In genomic region chr19:34089011-34089680, GRCm38 (mm10) we compare ENCODE assay signal across 42 mouse cellular contexts. TPM values are rescaled to one million over a fixed set of nuclear protein-coding genes. Genes with fewer than 3 reads are reported as not detected.
DNase-seq lines count a peak whose midpoint lies in the region; ATAC-seq and TF ChIP-seq lines count a peak whose summit lies in the region.
"Had no signal": no experiment of that assay in that cellular context is flagged by ENCODE, and none has a peak within 500 bp of the region (broad histone marks: within the 10 kb centered on the region; RNA-seq: fewer than 3 reads in every experiment).

No protein-coding gene starts in this region.

- no peak overlapping the region for H3K4me2 ChIP-seq in hindbrain, postnatal 0 days (ENCODE audit: low read depth, low read length)
- no peak overlapping the region for H3K4me2 ChIP-seq in hindbrain, embryonic 14.5 days (replicated peaks)
- H3K4me2 ChIP-seq in kidney, embryonic 16.5 days (replicated peaks; ENCODE audit: low read depth, low read length): no peak overlapping the region
- H3K4me2 ChIP-seq: embryonic facial prominence, embryonic 13.5 days; forebrain, embryonic 15.5 days; heart, embryonic 12.5 days; hindbrain, embryonic 15.5 days; lung, embryonic 15.5 days; neural tube, embryonic 12.5 days had no signal

- TF ChIP-seq CTCF in hindbrain, postnatal 0 days (IDR thresholded peaks at IDR 0.05; ENCODE audit: low read depth): no peak

- H3K36me3 ChIP-seq in hindbrain, postnatal 0 days (ENCODE audit: insufficient read depth, low read length): no peaks in the 10 kb centered on the region
- H3K36me3 ChIP-seq in hindbrain, embryonic 14.5 days (replicated peaks; ENCODE audit: control insufficient read depth, insufficient read depth): no peaks in the 10 kb centered on the region
- H3K36me3 ChIP-seq in kidney, embryonic 16.5 days (ENCODE audit: insufficient read depth, low read length): no peaks in the 10 kb centered on the region
- H3K36me3 ChIP-seq: embryonic facial prominence, embryonic 13.5 days; forebrain, embryonic 10.5 days; forebrain, embryonic 15.5 days; heart, embryonic 12.5 days; hindbrain, embryonic 15.5 days; lung, embryonic 15.5 days; midbrain, embryonic 10.5 days; neural tube, embryonic 12.5 days had no signal

- H3K4me1 ChIP-seq in hindbrain, postnatal 0 days (ENCODE audit: insufficient read depth, low read length): no peaks in the 10 kb centered on the region
- no peaks in the 10 kb centered on the region for H3K4me1 ChIP-seq in hindbrain, embryonic 14.5 days (replicated peaks; ENCODE audit: control insufficient read depth, insufficient read depth, low read length)
- no peaks in the 10 kb centered on the region for H3K4me1 ChIP-seq in kidney, embryonic 16.5 days (ENCODE audit: insufficient read depth, low read length)
- H3K4me1 ChIP-seq: embryonic facial prominence, embryonic 13.5 days; forebrain, embryonic 10.5 days; forebrain, embryonic 15.5 days; heart, embryonic 12.5 days; hindbrain, embryonic 15.5 days; lung, embryonic 15.5 days; midbrain, embryonic 10.5 days; neural tube, embryonic 12.5 days had no signal

- peak; percentile 11 for DNase-seq in adrenal gland, postnatal 14 days
- no peak for DNase-seq in adrenal gland, adult 2 months
- peak; percentile 21 for DNase-seq in hindbrain, postnatal 0 days (ENCODE audit: low spot score)
- DNase-seq in hindbrain, embryonic 14.5 days (ENCODE audit: low spot score): no peak
- DNase-seq in kidney, adult 9 months: peak; percentile 63
- peak; percentile 29 to 42 for DNase-seq in kidney, postnatal 25 days
- DNase-seq in gastrocnemius, adult 18-20 months (ENCODE audit: low spot score): no peak
- DNase-seq: adrenal gland, postnatal 25 days; cerebellum, adult 18-20 months; gastrocnemius, adult 2 months; gastrocnemius, postnatal 36 days; layer of hippocampus, postnatal 36 days; liver; right cerebral cortex, adult 18-20 months; spleen, adult 18-20 months; thymus, postnatal 25 days had no signal

- H3K9ac ChIP-seq in hindbrain, postnatal 0 days (replicated peaks; ENCODE audit: low read length): no peak overlapping the region
- H3K9ac ChIP-seq in hindbrain, embryonic 14.5 days: no peak overlapping the region
- no peak overlapping the region for H3K9ac ChIP-seq in kidney, embryonic 16.5 days (replicated peaks; ENCODE audit: low read length)
- H3K9ac ChIP-seq: embryonic facial prominence, embryonic 13.5 days; forebrain, embryonic 15.5 days; heart, embryonic 12.5 days; hindbrain, embryonic 15.5 days; lung, embryonic 15.5 days; neural tube, embryonic 12.5 days had no signal

- H3K27me3 ChIP-seq in hindbrain, postnatal 0 days (ENCODE audit: insufficient read depth, low read length): no peaks in the 10 kb centered on the region
- H3K27me3 ChIP-seq in hindbrain, embryonic 14.5 days (ENCODE audit: control insufficient read depth, insufficient read depth, low read length): no peaks in the 10 kb centered on the region
- H3K27me3 ChIP-seq in kidney, embryonic 16.5 days (ENCODE audit: insufficient read depth, low read length): no peaks in the 10 kb centered on the region
- H3K27me3 ChIP-seq: CH12.LX; embryonic facial prominence, embryonic 13.5 days; forebrain, embryonic 15.5 days; heart, embryonic 12.5 days; hindbrain, embryonic 15.5 days; lung, embryonic 15.5 days; neural tube, embryonic 12.5 days; Patski had no signal

- ATAC-seq in hindbrain, postnatal 0 days: no peak
- ATAC-seq in hindbrain, embryonic 14.5 days (ENCODE audit: low FRiP score): no peak
- ATAC-seq in kidney, embryonic 16.5 days (ENCODE audit: low FRiP score, low TSS enrichment): no peak
- ATAC-seq: forebrain, embryonic 15.5 days; midbrain, embryonic 16.5 days; Patski had no signal

- 63% methylated on average over 3 of the region's 3 CpGs for WGBS in hindbrain, postnatal 0 days
- WGBS in hindbrain, embryonic 14.5 days: 86% methylated on average over 3 of the region's 3 CpGs
- 65% methylated on average over 3 of the region's 3 CpGs for WGBS in kidney, embryonic 16.5 days

- no peaks in the 10 kb centered on the region for H3K9me3 ChIP-seq in hindbrain, postnatal 0 days (ENCODE audit: low read length)
- H3K9me3 ChIP-seq in hindbrain, embryonic 14.5 days (ENCODE audit: control insufficient read depth, low read length): no peaks in the 10 kb centered on the region
- H3K9me3 ChIP-seq in kidney, embryonic 16.5 days (ENCODE audit: low read length): no peaks in the 10 kb centered on the region
- H3K9me3 ChIP-seq: embryonic facial prominence, embryonic 13.5 days; forebrain, embryonic 10.5 days; forebrain, embryonic 15.5 days; heart, embryonic 12.5 days; hindbrain, embryonic 15.5 days; lung, embryonic 15.5 days; midbrain, embryonic 10.5 days; neural tube, embryonic 12.5 days had no signal

- H3K27ac ChIP-seq in hindbrain, postnatal 0 days: no peak overlapping the region
- H3K27ac ChIP-seq in hindbrain, embryonic 14.5 days: no peak overlapping the region
- H3K27ac ChIP-seq in kidney, embryonic 16.5 days (ENCODE audit: low read length): no peak overlapping the region
- H3K27ac ChIP-seq: embryonic facial prominence, embryonic 13.5 days; forebrain, embryonic 10.5 days; forebrain, embryonic 15.5 days; gastrocnemius, adult 2 months; hindbrain, embryonic 15.5 days; lung, embryonic 15.5 days; midbrain, embryonic 10.5 days; neural tube, embryonic 12.5 days had no signal

- no peak overlapping the region for H3K4me3 ChIP-seq in hindbrain, postnatal 0 days (ENCODE audit: low read length)
- no peak overlapping the region for H3K4me3 ChIP-seq in hindbrain, embryonic 14.5 days (replicated peaks; ENCODE audit: low read length)
- H3K4me3 ChIP-seq in kidney, embryonic 16.5 days (ENCODE audit: low read length): no peak overlapping the region
- H3K4me3 ChIP-seq: embryonic facial prominence, embryonic 13.5 days; forebrain, embryonic 10.5 days; forebrain, embryonic 15.5 days; gastrocnemius, adult 2 months; heart, embryonic 12.5 days; hindbrain, embryonic 15.5 days; lung, embryonic 15.5 days; midbrain, embryonic 10.5 days; myocyte; neural tube, embryonic 12.5 days had no signal

RNA-seq across cellular contexts. Expression of gene Lipm, which starts 11.6 kb away (rescaled TPM):
- not detected in 2 replicates for total RNA-seq in adrenal gland, postnatal 14 days (2021)
- total RNA-seq in adrenal gland, adult 2 months (2021): not detected
- polyA plus RNA-seq in adrenal gland, adult 2 months (2012; rRNA removed): not detected in 2 replicates
- 0.16 TPM in 1 of 2 replicates, not detected in the other for total RNA-seq in hindbrain, postnatal 0 days (2014; rRNA removed)
- not detected in 2 replicates for polyA plus RNA-seq in hindbrain, postnatal 0 days (2015; fragmentation: Nextera tagmentation; extraction: Ambion mirVana)
- not detected in 2 replicates for polyA plus RNA-seq in hindbrain, embryonic 14.5 days (2014; fragmentation: Nextera tagmentation; extraction: Ambion mirVana)
- not detected in 2 replicates for polyA plus RNA-seq in kidney, embryonic 16.5 days (2015; fragmentation: Nextera tagmentation; extraction: Ambion mirVana)
- not detected for total RNA-seq in gastrocnemius, adult 18-20 months (2021)
- total RNA-seq: adrenal gland, postnatal 25 days; CH12.LX; common myeloid progenitor, adult 5-6 weeks; gastrocnemius, adult 2 months; gastrocnemius, postnatal 36 days; heart, adult 18-20 months; hematopoietic stem cell, adult 5-6 weeks; megakaryocyte progenitor cell, adult 5-6 weeks had no signal
- polyA plus RNA-seq: C2C12; forebrain, embryonic 10.5 days; forebrain, embryonic 15.5 days; frontal cortex, adult 2 months; heart, embryonic 12.5 days; heart, postnatal 0 days; hindbrain, embryonic 15.5 days; intestine, embryonic 14.5 days; large intestine, adult 2 months; limb, embryonic 11.5 days; liver, embryonic 16.5 days; midbrain, embryonic 10.5 days; midbrain, embryonic 16.5 days; myocyte; neural tube, embryonic 12.5 days; Patski had no signal

RNA-seq across cellular contexts. Expression of gene Lipn, which starts 22.0 kb away (rescaled TPM):
- total RNA-seq in adrenal gland, postnatal 14 days (2021): 0.64 TPM in 1 of 2 replicates, not detected in the other
- under 1 TPM in 1 of 2 experiments, not detected in 1; 0.69 TPM for total RNA-seq in adrenal gland, adult 2 months (2021)
- polyA plus RNA-seq in adrenal gland, adult 2 months (2012; rRNA removed): not detected in 2 replicates
- not detected in 2 replicates for total RNA-seq in hindbrain, postnatal 0 days (2014; rRNA removed)
- polyA plus RNA-seq in hindbrain, postnatal 0 days (2015; fragmentation: Nextera tagmentation; extraction: Ambion mirVana): not detected in 2 replicates
- not detected in 2 replicates for polyA plus RNA-seq in hindbrain, embryonic 14.5 days (2014; fragmentation: Nextera tagmentation; extraction: Ambion mirVana)
- not detected in 2 replicates for polyA plus RNA-seq in kidney, embryonic 16.5 days (2015; fragmentation: Nextera tagmentation; extraction: Ambion mirVana)
- not detected for total RNA-seq in gastrocnemius, adult 18-20 months (2021)
- total RNA-seq: CH12.LX; common myeloid progenitor, adult 5-6 weeks; ES-E14; gastrocnemius, adult 2 months; gastrocnemius, postnatal 36 days; heart, adult 18-20 months; hematopoietic stem cell, adult 5-6 weeks; layer of hippocampus, postnatal 36 days; megakaryocyte progenitor cell, adult 5-6 weeks had no signal
- polyA plus RNA-seq: embryonic facial prominence, embryonic 13.5 days; forebrain, embryonic 10.5 days; forebrain, embryonic 15.5 days; frontal cortex, adult 2 months; heart, embryonic 12.5 days; heart, postnatal 0 days; hindbrain, embryonic 15.5 days; large intestine, adult 2 months; limb, embryonic 11.5 days; liver, embryonic 16.5 days; lung, embryonic 15.5 days; midbrain, embryonic 10.5 days; midbrain, embryonic 16.5 days; myocyte; neural tube, embryonic 12.5 days; Patski; stomach, embryonic 16.5 days had no signal

Comparison
In these comparisons a context has a peak if more than half of its experiments do, and no peak if none do; other contexts are left out.
1. DNase-seq: peak in adrenal gland, postnatal 14 days (single experiment), hindbrain, postnatal 0 days (single experiment), kidney, adult 9 months (single experiment) and kidney, postnatal 25 days (2 of 2); none in adrenal gland, adult 2 months (single experiment), hindbrain, embryonic 14.5 days (single experiment) and gastrocnemius, adult 18-20 months (single experiment).